Mouse (Mus musculus): ENCODE measurements around the gene Cyp39a1.

Gene Cyp39a1

GRCm38 (mm10) chr17:43684638-43685037, 17.4 kb downstream of the Cyp39a1 start:
- no peak for DNase-seq

GRCm38 (mm10) chr17:43689591-43689990, 22.4 kb downstream of the Cyp39a1 start:
- no peak for DNase-seq

- peak; percentile 86 for DNase-seq
Measured at GRCm38 (mm10) chr17:43698997-43699649, 31.9 kb downstream of the Cyp39a1 start.

GRCm38 (mm10) chr17:43701060-43701459, 33.8 kb downstream of the Cyp39a1 start:
- peak; percentile 81 for DNase-seq

GRCm38 (mm10) chr17:43704216-43704930, 37.1 kb downstream of the Cyp39a1 start:
- DNase-seq, result no peak

GRCm38 (mm10) chr17:43706749-43707148, 39.5 kb downstream of the Cyp39a1 start:
- no peak for DNase-seq

- DNase-seq, result peak; percentile 34
Measured at GRCm38 (mm10) chr17:43707254-43707653, 40.0 kb downstream of the Cyp39a1 start.

GRCm38 (mm10) chr17:43711557-43712352, 44.5 kb downstream of the Cyp39a1 start:
- DNase-seq, result no peak

GRCm38 (mm10) chr17:43714191-43714590, 47.0 kb downstream of the Cyp39a1 start:
- DNase-seq, result no peak

GRCm38 (mm10) chr17:43716601-43717000, 49.4 kb downstream of the Cyp39a1 start:
- DNase-seq, result no peak

GRCm38 (mm10) chr17:43719401-43719800, 52.2 kb downstream of the Cyp39a1 start:
- peak; percentile 45 for DNase-seq

GRCm38 (mm10) chr17:43724480-43724879, 57.3 kb downstream of the Cyp39a1 start:
- no peak for DNase-seq

- DNase-seq, result no peak
Measured at GRCm38 (mm10) chr17:43731327-43731726, 64.1 kb downstream of the Cyp39a1 start.

- DNase-seq, result no peak
Measured at GRCm38 (mm10) chr17:43731976-43732375, 64.8 kb downstream of the Cyp39a1 start.

- DNase-seq, result no peak
Measured at GRCm38 (mm10) chr17:43734252-43734651, 67.0 kb downstream of the Cyp39a1 start.

GRCm38 (mm10) chr17:43743933-43744332, 76.7 kb downstream of the Cyp39a1 start:
- no peak for DNase-seq

- peak; percentile 21 for DNase-seq
Measured at GRCm38 (mm10) chr17:43744425-43744824, 77.2 kb downstream of the Cyp39a1 start.

- no peak for DNase-seq
Measured at GRCm38 (mm10) chr17:43751146-43751545, 83.9 kb downstream of the Cyp39a1 start.

- DNase-seq, result no peak
Measured at GRCm38 (mm10) chr17:43752811-43753210, 85.6 kb downstream of the Cyp39a1 start.

GRCm38 (mm10) chr17:43754687-43755086, 87.5 kb downstream of the Cyp39a1 start:
- DNase-seq, result no peak

GRCm38 (mm10) chr17:43758607-43759259, 91.5 kb downstream of the Cyp39a1 start:
- peak; percentile 70 for DNase-seq

GRCm38 (mm10) chr17:43784531-43784930, 117.3 kb downstream of the Cyp39a1 start:
- peak; percentile 70 for DNase-seq

- DNase-seq, result no peak
Measured at GRCm38 (mm10) chr17:43788222-43788621, 121.0 kb downstream of the Cyp39a1 start.
